Mouse (Mus musculus) stomach, embryonic 15.5 days (tissue): ENCODE measurements around the gene Ppcdc. TPM values are rescaled to one million over a fixed set of nuclear protein-coding genes. Genes with fewer than 3 reads are reported as not detected.

Experiments
- ATAC-seq: fragments of 200-750 bp; cut with Nextera tagmentation; 2 replicates; pipeline ENCODE4 v1.8.0; 2017; ENCODE audit warnings: low read depth, moderate number of reproducible peaks, moderate TSS enrichment; ENCODE audit not compliant: insufficient read depth, low FRiP score
- H3K27ac ChIP-seq: fragments of 300-500 bp; sonication (generic); 2 replicates; pipeline ENCODE4 v1.5.1; 2015; ENCODE audit warnings: mild to moderate bottlenecking, inconsistent platforms
- H3K27me3 ChIP-seq: fragments of 300-500 bp; sonication (generic); replicated peaks from 2 replicates; pipeline ENCODE4 v1.6.1; 2015; ENCODE audit warnings: inconsistent platforms
- H3K36me3 ChIP-seq: fragments of 300-500 bp; sonication (generic); 2 replicates; pipeline ENCODE4 v1.6.1; 2015; ENCODE audit warnings: inconsistent platforms
- H3K4me1 ChIP-seq: fragments of 300-500 bp; sonication (generic); 2 replicates; pipeline ENCODE4 v1.6.1; 2015; ENCODE audit warnings: inconsistent platforms
- H3K4me2 ChIP-seq: fragments of 300-500 bp; sonication (generic); 2 replicates; pipeline ENCODE4 v1.6.1; 2015; ENCODE audit warnings: mild to moderate bottlenecking, inconsistent platforms
- H3K4me3 ChIP-seq: fragments of 300-500 bp; sonication (generic); replicated peaks from 2 replicates; pipeline ENCODE4 v1.5.1; 2015; ENCODE audit warnings: inconsistent platforms
- H3K9ac ChIP-seq: fragments of 300-500 bp; sonication (generic); 2 replicates; pipeline ENCODE4 v1.6.1; 2015; ENCODE audit warnings: inconsistent platforms
- H3K9me3 ChIP-seq: fragments of 300-500 bp; sonication (generic); 2 replicates; pipeline ENCODE4 v1.6.1; 2016; ENCODE audit warnings: inconsistent platforms
- WGBS: fragments of 180-500 bp; shearing (Covaris S2); methylation state at CpG from one replicate; pipeline ENCODE4 v1.1.7; 2015; 5-methylcytosine and 5-hydroxymethylcytosine counted together
- polyA plus RNA-seq: library from polyadenylated mRNA; unstranded; fragments of >200 nt; fragmentation: Nextera tagmentation; extraction: Ambion mirVana; gene quantifications from 2 replicates; pipeline ENCODE4 v1.2.1, GENCODE M21; 2015

Gene Ppcdc
- 23.6 and 31.6 TPM in 2 replicates for polyA plus RNA-seq

GRCm38 (mm10) chr9:57439522-57440295 lies at the start of gene Ppcdc:
Ppcdc (minus strand) TSS chr9:57440124.
- no peaks in the 10 kb centered on the region for H3K4me1 ChIP-seq
- 2% methylated on average over 32 of the region's 32 CpGs for WGBS

DNA sequence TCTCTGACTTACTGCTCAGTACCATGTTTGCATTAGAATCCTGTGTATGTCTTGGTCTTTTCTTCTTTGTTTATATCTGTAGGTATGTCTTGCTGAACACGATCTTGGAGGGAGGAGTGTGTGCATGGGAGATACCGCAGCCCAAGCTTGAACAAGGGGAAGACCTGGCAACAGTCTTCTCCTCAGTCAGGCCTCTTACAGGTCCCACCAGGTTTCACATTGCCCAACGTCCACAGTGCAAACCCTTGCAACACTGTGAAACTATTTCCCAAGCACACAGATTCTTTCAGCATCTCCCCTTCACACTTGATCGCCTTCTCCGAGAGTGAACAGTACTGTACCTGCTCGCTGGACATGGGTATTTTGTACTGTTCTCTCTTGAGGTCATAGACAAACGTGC lies 47.9 kb upstream of the Ppcdc start:
- H3K9ac ChIP-seq, result no peak overlapping the region
- H3K4me3 ChIP-seq, result no peak overlapping the region
- ATAC-seq, result no peak
- 72% methylated on average over 7 of the region's 7 CpGs for whole genome bisulfite sequencing
- H3K27me3 ChIP-seq, result no peaks in the 10 kb centered on the region
- no peaks in the 10 kb centered on the region for H3K9me3 ChIP-seq
- no peak overlapping the region for H3K4me2 ChIP-seq
- no peaks in the 10 kb centered on the region for H3K4me1 ChIP-seq
- no peaks in the 10 kb centered on the region for H3K36me3 ChIP-seq
- H3K27ac ChIP-seq, result no peak overlapping the region

More at GRCm38 (mm10) chr9:57439522-57440295, at the start of gene Ppcdc:
- ATAC-seq, result peak; percentile 95
- peak within 1 kb of the TSS; percentile 88 for H3K27ac ChIP-seq
- H3K4me3 ChIP-seq, result peak within 1 kb of the TSS; percentile 59
- H3K36me3 ChIP-seq, result 0 out of 2 replicates have a peak, but pooled peaks cover 1% of the 10 kb centered on the region
- peak within 1 kb of the TSS; percentile 64 for H3K4me2 ChIP-seq
- no peaks in the 10 kb centered on the region for H3K9me3 ChIP-seq
- no peaks in the 10 kb centered on the region for H3K27me3 ChIP-seq
- H3K9ac ChIP-seq, result peak within 1 kb of the TSS; percentile 35; the same call in 1 of the 2 replicates

DNA sequence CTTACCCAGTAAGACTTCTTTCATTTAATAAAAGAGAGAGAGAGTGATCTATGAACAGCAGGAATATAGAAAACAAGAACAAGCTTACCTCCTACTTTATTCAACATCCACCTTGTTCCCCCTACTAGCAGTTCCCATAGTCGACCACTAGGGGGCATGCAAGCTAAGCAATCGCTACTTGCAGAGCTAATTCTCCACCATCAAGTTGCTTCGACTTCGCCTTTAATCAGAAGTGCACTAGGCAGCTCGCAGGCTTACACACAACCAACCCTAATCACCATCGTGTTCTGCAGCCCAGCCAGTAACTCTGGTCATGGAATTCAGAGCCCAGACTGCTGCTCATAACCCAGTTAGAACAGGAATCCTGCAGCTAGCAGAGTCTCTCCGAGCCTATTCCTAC lies 45.9 kb upstream of the Ppcdc start:
- no peak overlapping the region for H3K27ac ChIP-seq
- H3K9me3 ChIP-seq, result no peaks in the 10 kb centered on the region
- H3K4me3 ChIP-seq, result no peak overlapping the region
- no peaks in the 10 kb centered on the region for H3K27me3 ChIP-seq
- WGBS, result 16% methylated on average over 7 of the region's 7 CpGs
- no peaks in the 10 kb centered on the region for H3K4me1 ChIP-seq
- H3K36me3 ChIP-seq, result no peaks in the 10 kb centered on the region
- no peak for ATAC-seq
- no peak overlapping the region for H3K4me2 ChIP-seq
- H3K9ac ChIP-seq, result no peak overlapping the region

DNA sequence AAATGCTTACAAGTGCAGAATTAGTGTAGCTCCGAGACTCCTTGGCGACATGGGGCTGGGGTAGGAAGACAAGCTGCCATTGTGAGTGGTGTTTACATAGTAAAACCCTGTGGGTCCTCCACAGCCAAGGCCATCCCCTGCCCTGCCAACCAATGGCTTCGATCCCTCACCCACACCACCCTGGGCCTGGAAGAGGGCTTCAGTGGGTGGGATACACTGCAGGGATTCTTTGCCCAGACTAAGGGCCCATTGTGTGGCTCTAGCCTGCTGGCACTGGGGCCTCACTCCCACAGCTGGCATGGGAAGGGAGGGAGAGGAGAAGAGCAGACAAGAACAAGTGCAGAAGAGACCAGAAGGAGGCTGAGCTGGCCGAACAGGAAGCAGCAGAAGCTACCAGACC lies 29.0 kb upstream of the Ppcdc start:
- WGBS, result 68% methylated on average over 4 of the region's 4 CpGs

GRCm38 (mm10) chr9:57467896-57468549 lies 28.1 kb upstream of the Ppcdc start, which contains the start of gene Scamp5:
Scamp5 (minus strand) TSS chr9:57468060.
- 3% methylated on average over 38 of the region's 48 CpGs for WGBS
- peak within 1 kb of the TSS; percentile 72 for H3K4me3 ChIP-seq
- H3K27ac ChIP-seq, result peak within 1 kb of the TSS; percentile 16; the same call in 1 of the 2 replicates
- no peaks in the 10 kb centered on the region for H3K27me3 ChIP-seq
- no peaks in the 10 kb centered on the region for H3K36me3 ChIP-seq
- H3K4me1 ChIP-seq, result peaks cover 8% of the 10 kb centered on the region
- ATAC-seq, result peak; percentile 88
- H3K4me2 ChIP-seq, result peak within 1 kb of the TSS; percentile 86
- H3K9me3 ChIP-seq, result no peaks in the 10 kb centered on the region
- H3K9ac ChIP-seq, result peak within 1 kb of the TSS; percentile 49

More for the DNA sequence above, 29.0 kb upstream of the Ppcdc start:
- no peaks in the 10 kb centered on the region for H3K27me3 ChIP-seq
- H3K4me1 ChIP-seq, result peaks cover 8% of the 10 kb centered on the region
- H3K4me2 ChIP-seq, result no peak overlapping the region
- no peak overlapping the region for H3K9ac ChIP-seq
- no peak overlapping the region for H3K4me3 ChIP-seq
- ATAC-seq, result peak; percentile 12; the same call in 1 of the 2 replicates
- no peak overlapping the region for H3K27ac ChIP-seq
- H3K36me3 ChIP-seq, result no peaks in the 10 kb centered on the region
- no peaks in the 10 kb centered on the region for H3K9me3 ChIP-seq

- H3K4me3 ChIP-seq, result peak overlapping the region; percentile 72
- H3K4me2 ChIP-seq, result peak overlapping the region; percentile 86
- 5% methylated on average over 18 of the region's 18 CpGs for WGBS
Measured at GRCm38 (mm10) chr9:57467271-57467771, 27.4 kb upstream of the Ppcdc start.

DNA sequence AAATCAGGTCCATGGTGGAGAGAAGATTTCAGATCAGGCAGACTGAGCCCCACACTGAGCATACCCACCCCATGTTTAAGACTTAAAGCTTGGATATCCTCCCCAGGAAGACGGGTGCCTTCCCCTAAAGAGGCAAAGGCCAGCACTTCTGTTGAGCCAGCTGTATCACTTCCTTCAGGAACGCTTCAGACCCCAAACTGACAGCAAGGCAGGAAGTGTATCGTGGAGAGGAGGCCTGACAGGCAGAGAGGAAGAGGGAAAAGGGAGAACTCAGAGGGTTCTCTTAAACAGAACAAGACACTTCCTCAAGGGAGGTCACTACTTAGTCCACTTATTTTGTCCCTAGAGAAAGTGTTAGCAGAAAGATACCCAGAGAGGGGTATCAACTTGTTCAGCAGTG lies 26.2 kb upstream of the Ppcdc start:
- H3K27ac ChIP-seq, result no peak overlapping the region
- no peaks in the 10 kb centered on the region for H3K36me3 ChIP-seq
- 0 out of 2 replicates have a peak overlapping the region, but pooled peaks have one; percentile 86 for H3K4me2 ChIP-seq
- peaks cover 8% of the 10 kb centered on the region for H3K4me1 ChIP-seq
- WGBS, result 43% methylated on average over 3 of the region's 3 CpGs
- ATAC-seq, result no peak
- H3K27me3 ChIP-seq, result no peaks in the 10 kb centered on the region
- H3K4me3 ChIP-seq, result no peak overlapping the region
- no peaks in the 10 kb centered on the region for H3K9me3 ChIP-seq
- no peak overlapping the region for H3K9ac ChIP-seq

More at GRCm38 (mm10) chr9:57467271-57467771, 27.4 kb upstream of the Ppcdc start:
- Histone ChIP-seq H3K9ac (peak overlapping the region; percentile 49), H3K4me1 (peaks cover 8% of the 10 kb centered on the region), H3K9me3 (no peaks in the 10 kb centered on the region), H3K36me3 (no peaks in the 10 kb centered on the region), H3K27ac (peak overlapping the region; percentile 16; the same call in 1 of the 2 replicates), H3K27me3 (no peaks in the 10 kb centered on the region)
- peak; percentile 24; the same call in 1 of the 2 replicates for ATAC-seq

- Histone ChIP-seq H3K4me3 (no peak overlapping the region), H3K4me2 (no peak overlapping the region), H3K27ac (peak overlapping the region; percentile 70; the same call in 1 of the 2 replicates), H3K9ac (no peak overlapping the region), H3K36me3 (no peaks in the 10 kb centered on the region), H3K27me3 (no peaks in the 10 kb centered on the region), H3K9me3 (no peaks in the 10 kb centered on the region), H3K4me1 (peaks cover 8% of the 10 kb centered on the region)
- WGBS, result 71% methylated on average over 6 of the region's 6 CpGs
- peak; percentile 78 for ATAC-seq
Measured at GRCm38 (mm10) chr9:57462866-57463265, 22.9 kb upstream of the Ppcdc start.

- ATAC-seq, result no peak
- no peaks in the 10 kb centered on the region for H3K4me1 ChIP-seq
- no peaks in the 10 kb centered on the region for H3K36me3 ChIP-seq
- WGBS, result 92% methylated on average over 2 of the region's 2 CpGs
- H3K27me3 ChIP-seq, result no peaks in the 10 kb centered on the region
- H3K27ac ChIP-seq, result no peak overlapping the region
- H3K4me2 ChIP-seq, result no peak overlapping the region
- no peak overlapping the region for H3K9ac ChIP-seq
- no peak overlapping the region for H3K4me3 ChIP-seq
- H3K9me3 ChIP-seq, result no peaks in the 10 kb centered on the region
Measured at GRCm38 (mm10) chr9:57459707-57460106, 19.8 kb upstream of the Ppcdc start.

DNA sequence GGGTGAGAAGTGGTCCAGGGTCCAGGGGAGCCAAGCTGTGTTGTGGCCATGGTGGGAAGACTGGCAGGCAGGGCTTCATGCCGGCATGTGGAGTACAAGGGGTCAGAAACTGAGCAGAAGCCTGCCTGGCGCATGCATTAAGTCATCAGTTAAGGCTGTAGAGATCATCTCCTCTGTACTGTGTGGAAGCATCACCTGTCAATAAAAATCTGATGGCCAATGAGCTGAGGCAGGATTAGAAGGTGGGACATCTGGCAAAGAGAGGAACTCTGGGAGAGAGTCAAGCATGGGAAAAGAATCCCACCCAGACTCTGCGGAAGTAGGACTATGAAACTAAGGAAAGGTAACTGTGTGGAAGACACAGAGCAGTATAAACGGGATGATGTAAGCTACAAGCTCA lies 13.6 kb upstream of the Ppcdc start:
- Histone ChIP-seq H3K36me3 (no peaks in the 10 kb centered on the region), H3K27ac (no peak overlapping the region), H3K4me2 (no peak overlapping the region), H3K9me3 (no peaks in the 10 kb centered on the region), H3K27me3 (no peaks in the 10 kb centered on the region), H3K4me3 (no peak overlapping the region), H3K9ac (no peak overlapping the region), H3K4me1 (no peaks in the 10 kb centered on the region)
- no peak for ATAC-seq
- 86% methylated on average over 4 of the region's 4 CpGs for WGBS

- no peak overlapping the region for H3K4me3 ChIP-seq
- ATAC-seq, result no peak
- WGBS, result 68% methylated on average over 8 of the region's 8 CpGs
- no peak overlapping the region for H3K4me2 ChIP-seq
- no peaks in the 10 kb centered on the region for H3K4me1 ChIP-seq
- H3K36me3 ChIP-seq, result no peaks in the 10 kb centered on the region
- H3K9ac ChIP-seq, result no peak overlapping the region
- H3K9me3 ChIP-seq, result no peaks in the 10 kb centered on the region
- H3K27ac ChIP-seq, result no peak overlapping the region
- H3K27me3 ChIP-seq, result no peaks in the 10 kb centered on the region
Measured at GRCm38 (mm10) chr9:57452624-57453462, 12.9 kb upstream of the Ppcdc start.
